Mouse (Mus musculus) liver, embryonic 14.5 days (tissue): ENCODE measurements around the gene Gm45799.

Experiments used
- CTCF ChIP-seq: IDR thresholded peaks from 2 replicates; pipeline ENCODE4 v1.5.1; 2016; ENCODE audit warnings: antibody characterized with exemption, low read depth, control low read depth
- EP300 ChIP-seq: IDR thresholded peaks from 2 replicates; pipeline ENCODE4 v1.6.1; 2016; ENCODE audit warnings: antibody characterized with exemption, low read depth

- TF ChIP-seq CTCF (no peak), EP300 (no peak)
Observed at GRCm38 (mm10) chr7:105615720-105616119, 24.6 kb upstream of the Gm45799 start.
